Mouse (Mus musculus): ENCODE results near the gene Arl10. TPM values are rescaled to one million over a fixed set of nuclear protein-coding genes. Genes with fewer than 3 reads are reported as not detected.
A peak's percentile ranks its signal among the peaks of the same experiment; 100 is the strongest.

Gene Arl10
- total RNA-seq, 2 experiments from 2014 or later, result 43.9 to 44.2 TPM

GRCm38 (mm10) chr13:54581385-54581784, 6.6 kb downstream of the Arl10 start:
- no peak for DNase-seq (ENCODE audit: low spot score in 2 of 2)

- no peak for DNase-seq (ENCODE audit: low spot score in 2 of 2)
Observed at GRCm38 (mm10) chr13:54582126-54582525, 7.3 kb downstream of the Arl10 start.

- DNase-seq (ENCODE audit: low spot score in 2 of 2), result no peak
Observed at GRCm38 (mm10) chr13:54582860-54583259, 8.0 kb downstream of the Arl10 start.

GRCm38 (mm10) chr13:54585831-54586230, 11.0 kb downstream of the Arl10 start:
- no peak for DNase-seq (ENCODE audit: low spot score in 2 of 2)

GRCm38 (mm10) chr13:54589414-54589995, 14.7 kb downstream of the Arl10 start:
- DNase-seq (ENCODE audit: low spot score in 2 of 2), result no peak

- peak; percentile 76 to 94 for DNase-seq (ENCODE audit: low spot score in 2 of 2)
Observed at GRCm38 (mm10) chr13:54589996-54590951, 15.5 kb downstream of the Arl10 start, which contains the start of the genes Nop16 and Higd2a. TSS of gene Nop16 (minus strand) at chr13:54590090. TSS of gene Higd2a (plus strand) at chr13:54590207.

- DNase-seq (ENCODE audit: low spot score in 2 of 2), result no peak
Observed at GRCm38 (mm10) chr13:54591776-54592356, 17.1 kb downstream of the Arl10 start.

GRCm38 (mm10) chr13:54593617-54594016, 18.8 kb downstream of the Arl10 start:
- DNase-seq (ENCODE audit: low spot score in 2 of 2), result no peak

GRCm38 (mm10) chr13:54596107-54596690, 21.4 kb downstream of the Arl10 start:
- no peak for DNase-seq (ENCODE audit: low spot score in 2 of 2)

- DNase-seq (ENCODE audit: low spot score in 2 of 2), result no peak
Observed at GRCm38 (mm10) chr13:54596870-54597269, 22.1 kb downstream of the Arl10 start.

- DNase-seq (ENCODE audit: low spot score in 2 of 2), result no peak
Observed at GRCm38 (mm10) chr13:54598622-54599143, 23.9 kb downstream of the Arl10 start.

GRCm38 (mm10) chr13:54602639-54603111, 27.9 kb downstream of the Arl10 start:
- DNase-seq (ENCODE audit: low spot score in 2 of 2), result no peak

GRCm38 (mm10) chr13:54603501-54603900, 28.7 kb downstream of the Arl10 start:
- DNase-seq (ENCODE audit: low spot score in 2 of 2), result no peak

GRCm38 (mm10) chr13:54604221-54604620, 29.4 kb downstream of the Arl10 start:
- DNase-seq (ENCODE audit: low spot score in 2 of 2), result no peak

GRCm38 (mm10) chr13:54605426-54605825, 30.6 kb downstream of the Arl10 start:
- DNase-seq (ENCODE audit: low spot score in 2 of 2), result no peak

GRCm38 (mm10) chr13:54607204-54607603, 32.4 kb downstream of the Arl10 start:
- no peak for DNase-seq (ENCODE audit: low spot score in 2 of 2)

- DNase-seq (ENCODE audit: low spot score in 2 of 2), result no peak
Observed at GRCm38 (mm10) chr13:54608002-54608401, 33.2 kb downstream of the Arl10 start.

- DNase-seq (ENCODE audit: low spot score in 2 of 2), result no peak
Observed at GRCm38 (mm10) chr13:54608666-54609065, 33.9 kb downstream of the Arl10 start.

GRCm38 (mm10) chr13:54609301-54609700, 34.5 kb downstream of the Arl10 start:
- no peak for DNase-seq (ENCODE audit: low spot score in 2 of 2)

GRCm38 (mm10) chr13:54610613-54610971, 35.8 kb downstream of the Arl10 start:
- no peak for DNase-seq (ENCODE audit: low spot score in 2 of 2)

Measured in adrenal gland, postnatal 4 days (tissue).